Mouse (Mus musculus) forebrain, embryonic 10.5 days (tissue): ENCODE results near the gene Rbm25. TPM values are rescaled to one million over a fixed set of nuclear protein-coding genes. Genes with fewer than 3 reads are reported as not detected.

ENCODE experiments used
- DNase-seq: peaks from one replicate; pipeline ENCODE4 v3.0.0-alpha.2; 2017; ENCODE audit warnings: low spot score; ENCODE audit errors: extremely low spot score
- H3K27ac ChIP-seq: fragments of 300-500 bp; sonication (generic); 2 replicates; pipeline ENCODE4 v1.5.1; 2016; ENCODE audit warnings: mild to moderate bottlenecking
- H3K27me3 ChIP-seq: fragments of 300-500 bp; sonication (generic); 2 replicates; pipeline ENCODE4 v1.6.1; 2016; ENCODE audit warnings: mild to moderate bottlenecking; ENCODE audit not compliant: poor library complexity, severe bottlenecking
- H3K36me3 ChIP-seq: fragments of 300-500 bp; sonication (generic); replicated peaks from 2 replicates; pipeline ENCODE4 v1.6.1; 2016; ENCODE audit warnings: mild to moderate bottlenecking, moderate library complexity
- H3K4me1 ChIP-seq: fragments of 300-500 bp; sonication (generic); 2 replicates; pipeline ENCODE4 v1.6.1; 2016
- H3K4me3 ChIP-seq: fragments of 300-500 bp; sonication (generic); 2 replicates; pipeline ENCODE4 v1.5.1; 2016; ENCODE audit warnings: mild to moderate bottlenecking, moderate library complexity
- H3K9me3 ChIP-seq: fragments of 300-500 bp; sonication (generic); 2 replicates; pipeline ENCODE4 v1.6.1; 2016; ENCODE audit warnings: mild to moderate bottlenecking, moderate library complexity
- WGBS: fragments of 180-500 bp; shearing (Covaris S2); methylation state at CpG from one replicate; pipeline ENCODE4 v1.1.7; 2016; 5-methylcytosine and 5-hydroxymethylcytosine counted together
- polyA plus RNA-seq: library from polyadenylated mRNA; unstranded; fragments of >200 nt; fragmentation: Nextera tagmentation; extraction: Ambion mirVana; gene quantifications from 2 replicates; pipeline ENCODE4 v1.2.1, GENCODE M21; 2016

Gene Rbm25
- polyA plus RNA-seq, 1 experiment from 2014 or later, result 294 TPM

DNA sequence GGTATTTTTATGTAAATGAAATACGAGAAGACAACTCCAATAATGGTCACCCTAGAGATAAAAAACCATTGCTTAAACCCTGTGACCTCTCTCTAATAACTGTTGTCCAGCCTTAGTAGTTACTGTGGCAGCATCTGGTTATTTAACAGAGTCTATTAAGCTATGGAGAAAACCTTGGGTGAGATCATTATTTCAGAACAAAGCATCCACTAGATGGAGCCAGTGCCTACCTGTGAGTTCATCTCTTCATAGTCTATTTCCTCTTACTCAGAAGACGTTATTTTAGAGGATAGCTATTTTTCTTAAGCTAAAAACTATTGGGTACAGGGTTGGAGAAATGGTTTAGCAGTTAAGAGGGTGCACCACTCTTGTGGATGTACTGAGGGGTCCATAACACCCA lies 82.7 kb downstream of the Rbm25 start:
- no peak for DNase-seq
- no peak overlapping the region for H3K27ac ChIP-seq
- H3K4me1 ChIP-seq, result no peaks in the 10 kb centered on the region
- peaks cover 80% of the 10 kb centered on the region for H3K36me3 ChIP-seq
- WGBS, result 64% methylated on average over 2 of the region's 2 CpGs
- H3K27me3 ChIP-seq, result no peaks in the 10 kb centered on the region
- no peaks in the 10 kb centered on the region for H3K9me3 ChIP-seq
- no peak overlapping the region for H3K4me3 ChIP-seq

DNA sequence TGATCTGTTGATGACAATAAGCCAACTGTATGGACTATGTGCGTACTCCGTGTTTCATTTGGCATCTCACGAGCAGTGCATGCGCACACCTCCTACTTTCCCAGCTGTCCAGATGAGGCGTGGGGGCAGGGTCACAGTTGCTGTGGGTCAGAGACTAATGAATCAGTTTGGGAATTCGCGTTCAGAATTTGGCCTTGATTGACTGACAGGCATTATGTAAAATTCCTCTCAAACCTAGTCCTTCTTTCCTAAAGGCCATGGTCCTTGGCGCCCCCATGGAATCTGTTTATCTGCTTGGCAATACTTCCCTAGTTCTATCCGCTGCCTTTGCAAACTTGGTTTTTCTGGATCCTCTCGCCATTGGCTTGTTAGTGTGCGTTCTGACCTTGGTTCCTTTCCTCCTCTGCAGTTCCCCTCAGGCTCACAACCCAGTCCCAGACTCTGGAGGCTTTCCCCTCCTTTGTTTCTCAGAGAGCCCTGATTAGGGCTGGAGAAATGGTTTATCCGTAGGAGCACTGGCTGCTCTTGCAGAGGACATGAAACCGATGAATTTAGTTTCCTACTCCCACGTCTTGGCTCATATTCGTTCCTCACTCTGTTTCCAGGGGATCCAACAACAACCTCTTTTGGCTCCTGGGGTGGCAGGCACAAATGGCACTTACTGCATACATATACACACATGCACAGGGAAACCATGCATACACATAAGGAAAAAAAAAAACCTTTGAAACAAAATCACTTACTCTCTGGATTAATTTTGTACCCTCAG lies 85.6 kb downstream of the Rbm25 start:
- Histone ChIP-seq H3K36me3 (peaks cover 93% of the 10 kb centered on the region), H3K27me3 (no peaks in the 10 kb centered on the region), H3K9me3 (no peaks in the 10 kb centered on the region), H3K4me3 (no peak overlapping the region), H3K4me1 (no peaks in the 10 kb centered on the region), H3K27ac (no peak overlapping the region)
- DNase-seq, result no peak
- 92% methylated on average over 15 of the region's 15 CpGs for WGBS

DNA sequence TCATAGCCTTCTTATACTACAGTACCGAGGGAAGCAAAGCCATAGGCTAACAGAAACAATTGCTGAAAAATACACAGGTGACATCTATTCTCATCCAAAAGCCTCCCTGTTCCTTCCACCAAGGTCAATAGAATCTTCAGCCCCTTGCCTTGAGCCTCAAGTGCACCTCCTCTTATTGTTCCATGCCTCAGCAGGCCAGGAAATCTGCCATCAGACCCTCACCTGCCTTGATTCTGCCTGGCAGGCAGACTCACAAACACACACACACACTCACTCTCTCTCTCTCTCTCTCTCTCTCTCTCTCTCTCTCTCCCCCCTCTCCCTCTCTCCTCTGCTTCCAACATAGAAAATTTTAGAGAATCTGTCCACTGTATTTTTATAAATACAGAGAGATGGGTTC lies 88.4 kb downstream of the Rbm25 start:
- Histone ChIP-seq H3K4me1 (no peaks in the 10 kb centered on the region), H3K36me3 (peaks cover 92% of the 10 kb centered on the region), H3K4me3 (no peak overlapping the region), H3K9me3 (no peaks in the 10 kb centered on the region), H3K27ac (no peak overlapping the region), H3K27me3 (no peaks in the 10 kb centered on the region)
- no peak for DNase-seq
- 93% methylated on average over 1 of the region's 1 CpGs for whole genome bisulfite sequencing

DNA sequence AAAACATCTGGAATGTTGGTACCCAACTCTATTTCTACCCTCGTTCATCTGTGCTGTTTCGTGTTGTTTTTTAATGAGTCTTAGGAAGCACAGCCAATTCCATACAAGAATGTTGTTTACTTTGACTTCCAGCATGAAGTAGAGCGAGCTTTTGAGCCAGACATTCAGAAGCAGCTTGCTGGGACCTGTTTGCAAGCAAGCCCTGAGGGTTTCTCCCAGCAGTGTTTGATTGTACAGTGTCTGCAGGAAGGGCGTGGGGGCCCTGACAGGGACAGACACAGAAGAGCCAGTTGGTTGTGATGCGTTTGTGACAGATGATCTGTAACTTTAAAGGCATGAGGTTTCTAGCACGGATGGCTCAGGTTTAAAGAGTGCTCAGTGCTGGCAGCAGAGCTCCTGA lies 90.2 kb downstream of the Rbm25 start:
- no peak overlapping the region for H3K4me3 ChIP-seq
- H3K27me3 ChIP-seq, result no peaks in the 10 kb centered on the region
- 86% methylated on average over 6 of the region's 6 CpGs for WGBS
- no peaks in the 10 kb centered on the region for H3K4me1 ChIP-seq
- H3K9me3 ChIP-seq, result no peaks in the 10 kb centered on the region
- H3K36me3 ChIP-seq, result peaks cover 92% of the 10 kb centered on the region
- no peak for DNase-seq
- H3K27ac ChIP-seq, result no peak overlapping the region

DNA sequence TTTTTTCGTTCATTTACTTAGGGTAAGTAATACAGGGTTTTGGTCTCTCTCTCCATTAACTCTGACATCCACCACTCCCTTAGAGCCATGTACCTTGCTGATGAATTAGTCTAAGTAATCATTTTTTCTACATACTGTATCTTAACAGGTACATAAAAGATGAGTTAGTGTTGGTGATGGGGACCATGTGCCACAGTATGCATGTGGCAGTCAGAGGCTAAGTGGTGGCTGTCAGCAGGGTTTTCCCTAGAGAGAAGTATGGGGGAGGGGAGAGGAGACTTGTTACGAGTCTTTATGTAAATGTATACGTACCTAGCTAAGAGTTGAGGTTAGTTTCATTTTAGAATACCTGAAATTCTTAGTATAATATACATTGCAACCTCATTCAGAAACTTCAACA lies 92.0 kb downstream of the Rbm25 start:
- WGBS, result 88% methylated on average over 3 of the region's 3 CpGs
- Histone ChIP-seq H3K36me3 (peaks cover 92% of the 10 kb centered on the region), H3K9me3 (no peaks in the 10 kb centered on the region)

GRCm38 (mm10) chr12:83726510-83727308 lies 95.7 kb downstream of the Rbm25 start:
- Histone ChIP-seq H3K27me3 (no peaks in the 10 kb centered on the region), H3K27ac (no peak overlapping the region), H3K4me1 (no peaks in the 10 kb centered on the region), H3K9me3 (no peaks in the 10 kb centered on the region), H3K4me3 (no peak overlapping the region), H3K36me3 (peaks cover 96% of the 10 kb centered on the region)
- no peak for DNase-seq
- 93% methylated on average over 12 of the region's 12 CpGs for WGBS

More for the DNA sequence above, 92.0 kb downstream of the Rbm25 start:
- Histone ChIP-seq H3K27ac (no peak overlapping the region), H3K27me3 (no peaks in the 10 kb centered on the region), H3K4me1 (no peaks in the 10 kb centered on the region), H3K4me3 (no peak overlapping the region)
- DNase-seq, result no peak

- no peak overlapping the region for H3K27ac ChIP-seq
- WGBS, result 95% methylated on average over 5 of the region's 5 CpGs
- H3K4me3 ChIP-seq, result no peak overlapping the region
- H3K27me3 ChIP-seq, result no peaks in the 10 kb centered on the region
- peaks cover 99% of the 10 kb centered on the region for H3K36me3 ChIP-seq
- H3K4me1 ChIP-seq, result no peaks in the 10 kb centered on the region
- H3K9me3 ChIP-seq, result no peaks in the 10 kb centered on the region
- DNase-seq, result no peak
Observed at GRCm38 (mm10) chr12:83732225-83732624, 101.2 kb downstream of the Rbm25 start.

Other genes with a start within 250 kb of the Rbm25 start
- gene Dpf3, start 143.5 kb upstream of the Rbm25 start, polyA plus RNA-seq, result 1.2 and 2.2 TPM in 2 replicates
- gene Dcaf4, start 110.8 kb upstream of the Rbm25 start, polyA plus RNA-seq, result 24.1 and 25.2 TPM in 2 replicates
- 21.3 and 21.9 TPM in 2 replicates for gene Zfyve1, start 34.0 kb upstream of the Rbm25 start, polyA plus RNA-seq
- 58.2 and 60.5 TPM in 2 replicates for gene Psen1, start 56.9 kb downstream of the Rbm25 start, polyA plus RNA-seq
- gene Papln, start 132.4 kb downstream of the Rbm25 start, polyA plus RNA-seq, result 0.07 TPM in 2 replicates